Mouse (Mus musculus) ES-E14 (cell line): ENCODE data around the gene Fyn.

Source experiments
- CHD2 ChIP-seq: IDR thresholded peaks from 2 replicates; pipeline ENCODE4 v1.6.1; 2014; ENCODE audit warnings: mild to moderate bottlenecking, low read depth, low read length, inconsistent platforms
- HCFC1 ChIP-seq: IDR thresholded peaks from 2 replicates; pipeline ENCODE4 v1.6.1; 2012; ENCODE audit warnings: low read length, inconsistent platforms, borderline replicate concordance; ENCODE audit not compliant: insufficient read depth
- MAFK ChIP-seq: IDR thresholded peaks from 2 replicates; pipeline ENCODE4 v1.6.1; 2014; ENCODE audit warnings: mild to moderate bottlenecking, low read depth, low read length, inconsistent platforms; ENCODE audit not compliant: insufficient read depth
- ZC3H11A ChIP-seq: IDR thresholded peaks from 2 replicates; pipeline ENCODE4 v1.6.1; 2012; ENCODE audit warnings: low read depth, mild to moderate bottlenecking, inconsistent platforms, low read length, borderline replicate concordance
- ZNF384 ChIP-seq: IDR thresholded peaks from 2 replicates; pipeline ENCODE4 v1.6.1; 2012; ENCODE audit warnings: low read depth, low read length, inconsistent platforms

GRCm38 (mm10) chr10:39446706-39447105, 78.1 kb downstream of the Fyn start:
- TF ChIP-seq ZNF384 (no peak), ZC3H11A (no peak), MAFK (no peak), HCFC1 (no peak), CHD2 (no peak)
